Mouse (Mus musculus) embryo, embryonic 10 days (tissue): ENCODE data around the gene Cts8.

Experiments
- DNase-seq: peaks from one replicate; pipeline ENCODE4 v3.0.0-alpha.2; 2015; ENCODE audit warnings: low spot score

The Cts8 gene

DNA sequence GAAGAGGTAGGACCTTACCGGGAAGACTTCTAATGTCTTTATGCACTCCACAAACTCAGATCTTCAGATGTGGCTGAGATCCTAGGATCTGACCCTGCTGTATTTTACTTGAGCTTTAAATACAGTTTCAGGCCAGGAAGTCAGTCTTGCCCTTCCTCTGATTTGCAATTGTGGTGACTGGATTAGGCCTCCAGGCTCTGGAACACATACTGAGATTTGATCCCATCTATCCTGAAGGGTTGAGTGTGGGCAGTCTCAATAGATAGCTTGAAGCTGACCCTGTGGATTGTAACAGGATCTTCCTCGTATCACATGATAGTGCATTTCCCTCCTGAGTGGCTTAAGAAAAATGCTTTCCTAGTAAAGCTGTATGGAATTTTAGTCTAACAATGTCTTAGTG lies at the start of gene Cts8:
Cts8 (minus strand) TSS at position 101 of the 400 bp plus-strand sequence.
- no peak for DNase-seq

DNA sequence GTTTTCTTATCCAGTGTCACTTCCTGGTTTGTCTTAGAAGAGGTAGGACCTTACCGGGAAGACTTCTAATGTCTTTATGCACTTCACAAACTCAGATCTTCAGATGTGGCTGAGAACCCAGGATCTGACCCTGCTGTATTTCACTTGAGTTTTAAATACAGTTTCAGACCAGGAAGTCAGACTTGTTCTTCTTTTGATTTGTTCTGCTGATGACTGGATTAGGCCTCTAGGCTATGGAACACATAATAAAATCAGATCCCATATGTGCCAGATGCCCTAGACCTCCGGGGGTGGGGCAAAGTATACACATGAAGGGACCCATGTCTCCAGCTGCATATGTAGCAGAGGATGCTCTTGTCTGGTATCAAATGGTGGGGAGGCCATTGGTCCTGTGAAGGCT lies 33.6 kb upstream of the Cts8 start, which contains the start of gene Gm49398:
Gm49398 (minus strand) TSS at position 101 of the 400 bp plus-strand sequence.
- no peak for DNase-seq

DNA sequence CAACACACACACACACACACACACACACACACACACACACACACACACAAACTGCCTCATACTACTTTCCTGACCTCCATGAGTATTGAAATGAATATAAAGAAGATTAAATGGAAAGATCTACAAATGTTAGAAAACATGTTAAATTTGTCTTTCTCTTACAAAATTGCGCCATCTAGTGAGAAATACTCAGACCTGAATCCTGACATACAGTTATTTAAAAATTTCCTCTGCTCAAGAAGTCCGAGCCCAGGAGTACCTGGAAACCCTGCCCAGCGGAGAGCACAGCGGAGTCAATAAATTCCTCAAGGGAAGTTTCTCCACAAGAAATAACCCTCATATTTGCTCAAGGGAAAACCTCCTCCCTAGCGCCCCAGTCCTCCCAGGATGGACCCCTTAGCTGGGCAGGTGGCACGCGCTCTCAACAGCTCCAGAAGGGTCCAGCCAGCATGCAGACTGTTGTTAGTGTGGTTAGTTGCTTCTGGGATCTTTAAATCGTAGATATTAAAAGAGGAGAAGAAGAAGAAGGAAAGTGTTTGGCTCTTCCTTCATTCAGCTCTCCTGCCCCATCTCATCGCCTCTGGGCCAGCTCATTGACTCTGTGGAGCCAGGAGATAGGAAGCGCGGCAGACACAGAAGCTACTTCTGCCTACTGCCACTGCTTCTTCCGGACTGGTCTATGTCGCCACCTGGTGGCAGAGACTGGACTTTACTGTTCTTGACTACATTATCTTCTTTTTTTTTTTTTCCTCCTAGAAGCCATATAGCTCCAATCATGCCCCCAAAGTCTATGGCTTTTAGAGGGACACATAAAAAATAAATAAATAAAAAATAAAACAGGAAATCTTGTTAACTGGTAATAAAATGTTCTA lies 13.8 kb downstream of the Cts8 start:
- DNase-seq = peak; percentile 72

GRCm38 (mm10) chr13:61203310-61203709 lies 51.8 kb downstream of the Cts8 start, which contains the start of gene Cts6:
Cts6 (minus strand) TSS chr13:61203410.
- no peak for DNase-seq
